Mouse (Mus musculus) embryonic facial prominence, embryonic 13.5 days (tissue): Measurements from ENCODE around the gene Tubg2. TPM values are rescaled to one million over a fixed set of nuclear protein-coding genes. Genes with fewer than 3 reads are reported as not detected.

ENCODE experiments used
- ATAC-seq: fragments of 200-750 bp; cut with Nextera tagmentation; 2 replicates; pipeline ENCODE4 v1.8.0; 2017; ENCODE audit warnings: low read depth; ENCODE audit not compliant: insufficient number of reproducible peaks, insufficient read depth, low FRiP score, low TSS enrichment
- H3K27ac ChIP-seq: fragments of 300-500 bp; sonication (generic); 2 replicates; pipeline ENCODE4 v1.5.1; 2015; ENCODE audit warnings: moderate library complexity, mild to moderate bottlenecking, inconsistent platforms
- H3K27me3 ChIP-seq: fragments of 300-500 bp; sonication (generic); 2 replicates; pipeline ENCODE4 v1.6.1; 2015; ENCODE audit warnings: mild to moderate bottlenecking, inconsistent platforms
- H3K36me3 ChIP-seq: fragments of 300-500 bp; sonication (generic); 2 replicates; pipeline ENCODE4 v1.6.1; 2015; ENCODE audit warnings: mild to moderate bottlenecking, inconsistent platforms
- H3K4me1 ChIP-seq: fragments of 300-500 bp; sonication (generic); 2 replicates; pipeline ENCODE4 v1.6.1; 2015; ENCODE audit warnings: inconsistent platforms
- H3K4me2 ChIP-seq: fragments of 300-500 bp; sonication (generic); 2 replicates; pipeline ENCODE4 v1.6.1; 2015; ENCODE audit warnings: moderate library complexity, mild to moderate bottlenecking, inconsistent platforms
- H3K4me3 ChIP-seq: fragments of 300-500 bp; sonication (generic); 2 replicates; pipeline ENCODE4 v1.5.1; 2015; ENCODE audit warnings: mild to moderate bottlenecking, inconsistent platforms
- H3K9ac ChIP-seq: fragments of 300-500 bp; sonication (generic); 2 replicates; pipeline ENCODE4 v1.6.1; 2015; ENCODE audit warnings: mild to moderate bottlenecking, inconsistent platforms
- H3K9me3 ChIP-seq: fragments of 300-500 bp; sonication (generic); 2 replicates; pipeline ENCODE4 v1.6.1; 2016; ENCODE audit warnings: inconsistent platforms
- WGBS: fragments of 180-500 bp; shearing (Covaris S2); methylation state at CpG from one replicate; pipeline ENCODE4 v1.1.7; 2015; ENCODE audit warnings: mixed read lengths; 5-methylcytosine and 5-hydroxymethylcytosine counted together
- microRNA-seq: library from miRNA; unstranded; fragments of <30 nt; microRNA quantifications from one replicate; pipeline ENCODE4, GENCODE M21; 2016
- polyA plus RNA-seq: library from polyadenylated mRNA; unstranded; fragments of >200 nt; fragmentation: Nextera tagmentation; extraction: Ambion mirVana; gene quantifications from 2 replicates; pipeline ENCODE4 v1.2.1, GENCODE M21; 2015

The Tubg2 gene
- polyA plus RNA-seq, 1 experiment from 2014 or later = 12.6 TPM

GRCm38 (mm10) chr11:101192646-101193045, 36.9 kb downstream of the Tubg2 start:
- H3K27me3 ChIP-seq = no peaks in the 10 kb centered on the region
- no peaks in the 10 kb centered on the region for H3K9me3 ChIP-seq
- peaks cover 23% of the 10 kb centered on the region for H3K4me1 ChIP-seq
- WGBS = 89% methylated on average over 6 of the region's 6 CpGs
- H3K36me3 ChIP-seq = peaks cover 54% of the 10 kb centered on the region
- H3K27ac ChIP-seq = no peak overlapping the region
- ATAC-seq = no peak
- H3K4me2 ChIP-seq = no peak overlapping the region
- H3K4me3 ChIP-seq = no peak overlapping the region
- no peak overlapping the region for H3K9ac ChIP-seq

GRCm38 (mm10) chr11:101193076-101193475, 37.4 kb downstream of the Tubg2 start:
- no peak overlapping the region for H3K4me2 ChIP-seq
- H3K27ac ChIP-seq = no peak overlapping the region
- no peak for ATAC-seq
- H3K9ac ChIP-seq = no peak overlapping the region
- H3K4me3 ChIP-seq = no peak overlapping the region
- peaks cover 23% of the 10 kb centered on the region for H3K4me1 ChIP-seq
- 87% methylated on average over 7 of the region's 7 CpGs for WGBS
- peaks cover 58% of the 10 kb centered on the region for H3K36me3 ChIP-seq
- no peaks in the 10 kb centered on the region for H3K27me3 ChIP-seq
- no peaks in the 10 kb centered on the region for H3K9me3 ChIP-seq

- no peak for ATAC-seq
- Histone ChIP-seq H3K27me3 (no peaks in the 10 kb centered on the region), H3K4me2 (no peak overlapping the region), H3K27ac (no peak overlapping the region), H3K36me3 (peaks cover 69% of the 10 kb centered on the region), H3K9ac (no peak overlapping the region), H3K4me3 (no peak overlapping the region), H3K4me1 (peaks cover 22% of the 10 kb centered on the region), H3K9me3 (no peaks in the 10 kb centered on the region)
- WGBS = 88% methylated on average over 5 of the region's 5 CpGs
Measured at GRCm38 (mm10) chr11:101194137-101194536, 38.4 kb downstream of the Tubg2 start.

DNA sequence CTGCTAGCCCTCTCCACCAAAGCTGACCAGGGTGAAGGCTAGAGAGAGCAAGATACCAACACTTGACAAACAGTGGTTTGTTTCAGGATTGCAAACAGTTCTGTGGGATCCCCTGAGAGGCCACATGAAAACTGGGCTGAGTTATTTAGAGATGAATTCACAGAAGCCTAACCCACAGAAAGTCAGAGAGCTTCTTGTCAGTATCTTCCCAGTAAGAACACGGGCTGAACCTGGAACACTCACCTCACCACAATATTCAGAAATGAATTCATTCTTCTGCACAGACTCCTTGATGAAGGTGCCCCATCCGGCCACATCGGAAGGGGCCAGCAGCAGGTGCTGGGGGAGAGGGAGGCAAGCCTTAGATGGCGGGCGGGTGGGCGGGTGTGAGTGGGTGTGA, 38.9 kb downstream of the Tubg2 start:
- H3K36me3 ChIP-seq = peaks cover 74% of the 10 kb centered on the region
- no peak overlapping the region for H3K4me3 ChIP-seq
- no peak overlapping the region for H3K4me2 ChIP-seq
- no peak overlapping the region for H3K27ac ChIP-seq
- ATAC-seq = no peak
- peaks cover 17% of the 10 kb centered on the region for H3K4me1 ChIP-seq
- no peak overlapping the region for H3K9ac ChIP-seq
- no peaks in the 10 kb centered on the region for H3K9me3 ChIP-seq
- 85% methylated on average over 6 of the region's 6 CpGs for WGBS
- H3K27me3 ChIP-seq = no peaks in the 10 kb centered on the region

DNA sequence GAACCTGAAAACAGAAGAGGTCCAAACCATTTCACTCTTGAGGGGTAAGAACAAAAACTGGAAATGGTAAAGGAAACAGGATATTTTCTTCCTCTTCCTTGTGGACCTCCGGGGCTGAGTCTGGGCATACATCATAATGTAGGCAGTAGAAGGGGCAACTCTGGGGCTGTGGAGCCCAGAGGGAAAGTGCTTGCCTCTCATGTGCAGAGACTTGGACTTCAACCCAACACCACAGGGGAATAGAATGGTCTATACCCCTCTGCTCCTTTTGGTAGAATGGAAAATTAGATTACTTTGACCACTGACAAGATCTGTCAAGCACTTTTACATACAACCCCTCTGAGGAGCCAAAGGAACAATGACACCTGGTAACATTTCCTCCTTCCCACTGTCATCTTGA, 39.4 kb downstream of the Tubg2 start:
- 73% methylated on average over 1 of the region's 1 CpGs for WGBS
- Histone ChIP-seq H3K27me3 (no peaks in the 10 kb centered on the region), H3K4me1 (peaks cover 12% of the 10 kb centered on the region), H3K4me2 (no peak overlapping the region), H3K36me3 (peaks cover 78% of the 10 kb centered on the region), H3K9ac (no peak overlapping the region), H3K9me3 (no peaks in the 10 kb centered on the region), H3K4me3 (no peak overlapping the region), H3K27ac (no peak overlapping the region)
- no peak for ATAC-seq

- no peak for ATAC-seq
- H3K36me3 ChIP-seq = peaks cover 83% of the 10 kb centered on the region
- WGBS = 85% methylated on average over 8 of the region's 8 CpGs
Measured at GRCm38 (mm10) chr11:101195571-101195970, 39.9 kb downstream of the Tubg2 start.

DNA sequence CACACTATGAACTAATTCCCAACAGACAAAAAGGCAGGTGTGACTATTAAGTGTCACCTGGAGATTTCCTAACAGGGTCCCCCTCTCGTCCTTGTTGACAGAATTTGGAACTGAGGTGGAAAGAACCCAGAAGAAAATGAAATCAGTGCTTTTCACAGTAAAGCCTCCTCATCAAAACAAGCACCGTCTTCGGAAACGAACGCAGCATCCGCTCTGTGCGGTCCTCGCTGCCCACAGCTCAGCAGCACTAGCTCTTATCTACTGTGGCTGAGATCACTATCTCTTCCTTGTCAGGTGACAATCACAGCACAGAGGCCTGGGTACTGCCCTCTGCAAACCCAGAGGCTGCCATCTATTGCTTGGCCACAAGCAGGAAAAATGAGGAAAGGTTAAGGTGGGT, 40.5 kb downstream of the Tubg2 start:
- ATAC-seq = no peak
- peaks cover 86% of the 10 kb centered on the region for H3K36me3 ChIP-seq
- WGBS = 90% methylated on average over 8 of the region's 8 CpGs

More at GRCm38 (mm10) chr11:101195571-101195970, 39.9 kb downstream of the Tubg2 start:
- H3K4me2 ChIP-seq = no peak overlapping the region
- no peak overlapping the region for H3K4me3 ChIP-seq
- no peaks in the 10 kb centered on the region for H3K27me3 ChIP-seq
- peaks cover 8% of the 10 kb centered on the region for H3K4me1 ChIP-seq
- H3K9ac ChIP-seq = no peak overlapping the region
- no peak overlapping the region for H3K27ac ChIP-seq
- no peaks in the 10 kb centered on the region for H3K9me3 ChIP-seq

DNA sequence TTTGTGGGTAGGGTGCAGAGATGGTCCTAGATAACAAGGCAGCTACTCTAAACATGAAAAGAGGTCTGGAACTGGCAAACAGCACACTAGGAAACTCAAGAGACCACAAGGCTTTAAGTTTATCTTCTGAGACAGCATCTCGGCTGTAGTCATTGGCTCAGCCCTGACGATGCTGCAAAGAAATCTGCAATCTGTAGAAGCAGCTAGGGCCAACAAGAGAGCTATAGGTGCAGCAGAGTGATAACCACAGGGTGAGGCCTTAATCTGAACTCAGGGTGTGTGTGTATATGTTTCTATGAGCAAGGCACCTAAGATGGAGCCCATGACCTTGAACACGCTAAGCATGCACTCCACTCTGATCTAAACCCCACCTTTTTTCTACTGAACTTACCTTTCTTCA, 43.8 kb downstream of the Tubg2 start:
- peaks cover 86% of the 10 kb centered on the region for H3K36me3 ChIP-seq
- no peaks in the 10 kb centered on the region for H3K4me1 ChIP-seq
- no peaks in the 10 kb centered on the region for H3K9me3 ChIP-seq
- ATAC-seq = no peak
- H3K27me3 ChIP-seq = no peaks in the 10 kb centered on the region
- H3K9ac ChIP-seq = no peak overlapping the region
- WGBS = 87% methylated on average over 3 of the region's 3 CpGs
- H3K4me2 ChIP-seq = no peak overlapping the region
- H3K27ac ChIP-seq = no peak overlapping the region
- no peak overlapping the region for H3K4me3 ChIP-seq

More for the DNA sequence above, 40.5 kb downstream of the Tubg2 start:
- Histone ChIP-seq H3K27ac (no peak overlapping the region), H3K9ac (no peak overlapping the region), H3K27me3 (no peaks in the 10 kb centered on the region), H3K4me3 (no peak overlapping the region), H3K4me1 (0 out of 2 replicates have a peak, but pooled peaks cover 3% of the 10 kb centered on the region), H3K4me2 (no peak overlapping the region), H3K9me3 (no peaks in the 10 kb centered on the region)

DNA sequence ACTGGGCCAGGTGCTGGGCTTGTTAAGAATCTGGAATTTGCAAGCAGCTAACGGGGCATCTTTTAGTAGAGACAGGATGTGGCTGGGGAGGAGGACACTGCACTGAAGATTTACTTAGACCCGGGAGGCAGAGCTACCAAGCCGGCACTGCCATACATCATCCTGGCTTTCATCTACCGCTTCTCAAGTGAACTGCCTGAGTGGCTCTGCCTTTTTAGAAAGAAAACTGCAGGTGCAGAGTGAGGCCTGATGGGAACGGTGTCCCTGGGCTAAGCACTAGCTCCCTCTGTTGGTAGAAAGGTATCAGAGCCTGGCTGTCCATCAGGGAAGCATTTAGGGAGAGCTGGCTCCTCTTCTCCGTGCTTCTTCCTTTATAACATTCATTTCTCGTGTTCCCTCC, 45.3 kb downstream of the Tubg2 start:
- H3K27ac ChIP-seq = no peak overlapping the region
- H3K9ac ChIP-seq = no peak overlapping the region
- peaks cover 75% of the 10 kb centered on the region for H3K36me3 ChIP-seq
- no peak for ATAC-seq
- WGBS = 31% methylated on average over 7 of the region's 7 CpGs
- H3K27me3 ChIP-seq = no peaks in the 10 kb centered on the region
- H3K4me3 ChIP-seq = no peak overlapping the region
- no peak overlapping the region for H3K4me2 ChIP-seq
- no peaks in the 10 kb centered on the region for H3K9me3 ChIP-seq
- no peaks in the 10 kb centered on the region for H3K4me1 ChIP-seq

Small RNA genes within 50 kb of the gene (microRNA-seq; reads per million reads assigned to microRNA genes)
- not detected for gene Gm27626

Other genes starting within 250 kb of the Tubg2 start
- gene Stat3, start 216.4 kb upstream of the Tubg2 start, polyA plus RNA-seq = 40.7 and 48.3 TPM in 2 replicates
- gene Cavin1, start 185.0 kb upstream of the Tubg2 start, polyA plus RNA-seq = 152 and 169 TPM in 2 replicates
- gene Atp6v0a1, start 146.5 kb upstream of the Tubg2 start, polyA plus RNA-seq = 33.2 and 38.8 TPM in 2 replicates
- 8.7 and 9.0 TPM in 2 replicates for gene Naglu, start 85.9 kb upstream of the Tubg2 start, polyA plus RNA-seq
- gene Hsd17b1, start 77.5 kb upstream of the Tubg2 start, polyA plus RNA-seq = 0.15 TPM in 1 of 2 replicates, not detected in the other
- 40.8 and 43.8 TPM in 2 replicates for gene Coasy, start 73.3 kb upstream of the Tubg2 start, polyA plus RNA-seq
- 46.8 and 50.9 TPM in 2 replicates for gene Mlx, start 68.6 kb upstream of the Tubg2 start, polyA plus RNA-seq
- 43.5 and 46.1 TPM in 2 replicates for gene Psmc3ip, start 60.5 kb upstream of the Tubg2 start, polyA plus RNA-seq
- gene Retreg3, start 36.0 kb upstream of the Tubg2 start, polyA plus RNA-seq = 19.2 and 21.4 TPM in 2 replicates
- gene Tubg1, start 36.0 kb upstream of the Tubg2 start, polyA plus RNA-seq = 69.7 and 77.2 TPM in 2 replicates
- 0.50 and 1.2 TPM in 2 replicates for gene Cntnap1, start 14.6 kb downstream of the Tubg2 start, polyA plus RNA-seq
- 9.7 and 10.2 TPM in 2 replicates for gene Plekhh3, start 15.4 kb downstream of the Tubg2 start, polyA plus RNA-seq
- gene Ccr10, start 19.5 kb downstream of the Tubg2 start, polyA plus RNA-seq = 0.15 and 0.27 TPM in 2 replicates
- gene Ezh1, start 70.6 kb downstream of the Tubg2 start, polyA plus RNA-seq = 16.9 and 19.8 TPM in 2 replicates
- 84.9 and 92.3 TPM in 2 replicates for gene Ramp2, start 90.1 kb downstream of the Tubg2 start, polyA plus RNA-seq
- gene Vps25, start 97.8 kb downstream of the Tubg2 start, polyA plus RNA-seq = 106 and 118 TPM in 2 replicates
- gene Wnk4, start 104.7 kb downstream of the Tubg2 start, polyA plus RNA-seq = 9.8 and 10.9 TPM in 2 replicates
- gene Cntd1, start 123.1 kb downstream of the Tubg2 start, polyA plus RNA-seq = 1.7 and 2.3 TPM in 2 replicates
- 193 and 196 TPM in 2 replicates for gene Coa3, start 123.2 kb downstream of the Tubg2 start, polyA plus RNA-seq
- 129 and 130 TPM in 2 replicates for gene Becn1, start 146.4 kb downstream of the Tubg2 start, polyA plus RNA-seq
- gene Psme3, start 160.3 kb downstream of the Tubg2 start, polyA plus RNA-seq = 138 and 148 TPM in 2 replicates
- 1.3 and 1.7 TPM in 2 replicates for gene Aoc2, start 169.2 kb downstream of the Tubg2 start, polyA plus RNA-seq
- gene Aoc3, start 174.7 kb downstream of the Tubg2 start, polyA plus RNA-seq = 0.10 and 0.15 TPM in 2 replicates
- not detected in 2 replicates for gene G6pc, start 211.7 kb downstream of the Tubg2 start, polyA plus RNA-seq